Mouse (Mus musculus) embryonic facial prominence, embryonic 12.5 days (tissue): Measurements from ENCODE around the gene Krtap29-1. TPM values are rescaled to one million over a fixed set of nuclear protein-coding genes. Genes with fewer than 3 reads are reported as not detected.

Experiments
- ATAC-seq: fragments of 200-750 bp; cut with Nextera tagmentation; 2 replicates; pipeline ENCODE4 v1.8.0; 2017; ENCODE audit not compliant: insufficient number of reproducible peaks, insufficient read depth, low FRiP score, low TSS enrichment
- H3K27ac ChIP-seq: fragments of 300-500 bp; sonication (generic); 2 replicates; pipeline ENCODE4 v1.5.1; 2016; ENCODE audit warnings: mild to moderate bottlenecking
- H3K27me3 ChIP-seq: fragments of 300-500 bp; sonication (generic); 2 replicates; pipeline ENCODE4 v1.6.1; 2016; ENCODE audit warnings: mild to moderate bottlenecking, moderate library complexity
- H3K36me3 ChIP-seq: fragments of 300-500 bp; sonication (generic); 2 replicates; pipeline ENCODE4 v1.6.1; 2016; ENCODE audit warnings: mild to moderate bottlenecking
- H3K4me1 ChIP-seq: fragments of 300-500 bp; sonication (generic); 2 replicates; pipeline ENCODE4 v1.6.1; 2016
- H3K4me2 ChIP-seq: fragments of 300-500 bp; sonication (generic); replicated peaks from 2 replicates; pipeline ENCODE4 v1.6.1; 2016; ENCODE audit warnings: mild to moderate bottlenecking, moderate library complexity
- H3K4me3 ChIP-seq: fragments of 300-500 bp; sonication (generic); 2 replicates; pipeline ENCODE4 v1.5.1; 2016; ENCODE audit warnings: mild to moderate bottlenecking
- H3K9ac ChIP-seq: fragments of 300-500 bp; sonication (generic); 2 replicates; pipeline ENCODE4 v1.6.1; 2016; ENCODE audit warnings: mild to moderate bottlenecking, moderate library complexity
- H3K9me3 ChIP-seq: fragments of 300-500 bp; sonication (generic); 2 replicates; pipeline ENCODE4 v1.6.1; 2016; ENCODE audit warnings: mild to moderate bottlenecking, moderate library complexity
- WGBS: fragments of 180-500 bp; shearing (Covaris S2); methylation state at CpG from one replicate; pipeline ENCODE4 v1.1.7; 2016; 5-methylcytosine and 5-hydroxymethylcytosine counted together
- polyA plus RNA-seq: library from polyadenylated mRNA; unstranded; fragments of >200 nt; fragmentation: Nextera tagmentation; extraction: Ambion mirVana; gene quantifications from 2 replicates; pipeline ENCODE4 v1.2.1, GENCODE M21; 2016

The Krtap29-1 gene
- not detected in 2 replicates for polyA plus RNA-seq

- Histone ChIP-seq H3K9me3 (no peaks in the 10 kb centered on the region), H3K36me3 (no peaks in the 10 kb centered on the region), H3K27me3 (0 out of 2 replicates have a peak, but pooled peaks cover 2% of the 10 kb centered on the region), H3K4me2 (no peak within 1 kb of the TSS), H3K27ac (no peak within 1 kb of the TSS), H3K4me1 (no peaks in the 10 kb centered on the region), H3K9ac (no peak within 1 kb of the TSS), H3K4me3 (no peak within 1 kb of the TSS)
- no peak for ATAC-seq
- 72% methylated on average over 5 of the region's 5 CpGs for WGBS
Measured at GRCm38 (mm10) chr11:99978953-99979352, at the start of gene Krtap29-1. Gene Krtap29-1 (minus strand): TSS chr11:99979053.

- ATAC-seq = no peak
- Histone ChIP-seq H3K9me3 (no peaks in the 10 kb centered on the region), H3K9ac (no peak overlapping the region), H3K4me3 (no peak overlapping the region), H3K4me1 (no peaks in the 10 kb centered on the region), H3K4me2 (no peak overlapping the region), H3K27me3 (no peaks in the 10 kb centered on the region), H3K27ac (no peak overlapping the region), H3K36me3 (no peaks in the 10 kb centered on the region)
- 81% methylated on average over 5 of the region's 5 CpGs for WGBS
Measured at GRCm38 (mm10) chr11:100021438-100021837, 42.6 kb upstream of the Krtap29-1 start.

GRCm38 (mm10) chr11:100019466-100019865 lies 40.6 kb upstream of the Krtap29-1 start:
- 93% methylated on average over 1 of the region's 1 CpGs for WGBS
- ATAC-seq = no peak
- no peaks in the 10 kb centered on the region for H3K9me3 ChIP-seq
- H3K4me2 ChIP-seq = no peak overlapping the region
- no peak overlapping the region for H3K9ac ChIP-seq
- H3K27me3 ChIP-seq = no peaks in the 10 kb centered on the region
- no peak overlapping the region for H3K4me3 ChIP-seq
- H3K36me3 ChIP-seq = no peaks in the 10 kb centered on the region
- no peak overlapping the region for H3K27ac ChIP-seq
- H3K4me1 ChIP-seq = no peaks in the 10 kb centered on the region

- ATAC-seq = no peak
- Histone ChIP-seq H3K4me3 (no peak within 1 kb of the TSS), H3K4me1 (no peaks in the 10 kb centered on the region), H3K9ac (no peak within 1 kb of the TSS), H3K36me3 (no peaks in the 10 kb centered on the region), H3K4me2 (no peak within 1 kb of the TSS), H3K27me3 (no peaks in the 10 kb centered on the region), H3K27ac (no peak within 1 kb of the TSS), H3K9me3 (no peaks in the 10 kb centered on the region)
- WGBS = 90% methylated on average over 4 of the region's 4 CpGs
Measured at GRCm38 (mm10) chr11:100016112-100016511, 37.3 kb upstream of the Krtap29-1 start, which contains the start of gene Krt33a. Gene Krt33a (minus strand): TSS chr11:100016212.

GRCm38 (mm10) chr11:100013691-100014171 lies 34.9 kb upstream of the Krtap29-1 start:
- WGBS = 73% methylated on average over 4 of the region's 4 CpGs

GRCm38 (mm10) chr11:100010682-100011081 lies 31.8 kb upstream of the Krtap29-1 start:
- no peaks in the 10 kb centered on the region for H3K36me3 ChIP-seq
- H3K4me2 ChIP-seq = no peak overlapping the region
- no peak overlapping the region for H3K27ac ChIP-seq
- no peak for ATAC-seq
- no peaks in the 10 kb centered on the region for H3K4me1 ChIP-seq
- no peak overlapping the region for H3K9ac ChIP-seq
- H3K4me3 ChIP-seq = no peak overlapping the region
- no peaks in the 10 kb centered on the region for H3K27me3 ChIP-seq
- no peaks in the 10 kb centered on the region for H3K9me3 ChIP-seq
- 78% methylated on average over 5 of the region's 5 CpGs for WGBS

More at GRCm38 (mm10) chr11:100013691-100014171, 34.9 kb upstream of the Krtap29-1 start:
- no peak overlapping the region for H3K4me2 ChIP-seq
- no peaks in the 10 kb centered on the region for H3K4me1 ChIP-seq
- H3K4me3 ChIP-seq = no peak overlapping the region
- no peaks in the 10 kb centered on the region for H3K36me3 ChIP-seq
- no peaks in the 10 kb centered on the region for H3K9me3 ChIP-seq
- no peak overlapping the region for H3K27ac ChIP-seq
- ATAC-seq = no peak
- no peaks in the 10 kb centered on the region for H3K27me3 ChIP-seq
- H3K9ac ChIP-seq = no peak overlapping the region

- Histone ChIP-seq H3K27ac (no peak overlapping the region), H3K4me3 (no peak overlapping the region), H3K9ac (no peak overlapping the region), H3K4me2 (no peak overlapping the region), H3K27me3 (no peaks in the 10 kb centered on the region), H3K36me3 (no peaks in the 10 kb centered on the region), H3K4me1 (no peaks in the 10 kb centered on the region), H3K9me3 (no peaks in the 10 kb centered on the region)
- WGBS = 88% methylated on average over 5 of the region's 5 CpGs
- no peak for ATAC-seq
Measured at GRCm38 (mm10) chr11:100008336-100008735, 29.5 kb upstream of the Krtap29-1 start.

- Histone ChIP-seq H3K4me2 (no peak overlapping the region), H3K27ac (no peak overlapping the region), H3K9ac (no peak overlapping the region), H3K4me1 (no peaks in the 10 kb centered on the region), H3K9me3 (no peaks in the 10 kb centered on the region), H3K27me3 (no peaks in the 10 kb centered on the region), H3K4me3 (no peak overlapping the region), H3K36me3 (no peaks in the 10 kb centered on the region)
- no peak for ATAC-seq
- WGBS = 53% methylated on average over 3 of the region's 3 CpGs
Measured at GRCm38 (mm10) chr11:100006624-100007023, 27.8 kb upstream of the Krtap29-1 start.

- no peak overlapping the region for H3K9ac ChIP-seq
- no peak overlapping the region for H3K27ac ChIP-seq
- no peak overlapping the region for H3K4me2 ChIP-seq
- no peaks in the 10 kb centered on the region for H3K27me3 ChIP-seq
- H3K4me1 ChIP-seq = no peaks in the 10 kb centered on the region
- H3K4me3 ChIP-seq = no peak overlapping the region
- ATAC-seq = no peak
- H3K36me3 ChIP-seq = no peaks in the 10 kb centered on the region
- 81% methylated on average over 8 of the region's 8 CpGs for WGBS
- H3K9me3 ChIP-seq = no peaks in the 10 kb centered on the region
Measured at GRCm38 (mm10) chr11:100005905-100006304, 27.1 kb upstream of the Krtap29-1 start.

GRCm38 (mm10) chr11:100004846-100005245 lies 26.0 kb upstream of the Krtap29-1 start:
- no peaks in the 10 kb centered on the region for H3K9me3 ChIP-seq
- no peak overlapping the region for H3K4me3 ChIP-seq
- no peak overlapping the region for H3K27ac ChIP-seq
- H3K27me3 ChIP-seq = no peaks in the 10 kb centered on the region
- H3K4me1 ChIP-seq = no peaks in the 10 kb centered on the region
- H3K4me2 ChIP-seq = no peak overlapping the region
- H3K36me3 ChIP-seq = no peaks in the 10 kb centered on the region
- ATAC-seq = no peak
- WGBS = 27% methylated on average over 6 of the region's 6 CpGs
- H3K9ac ChIP-seq = no peak overlapping the region

- ATAC-seq = no peak
- Histone ChIP-seq H3K4me1 (no peaks in the 10 kb centered on the region), H3K36me3 (no peaks in the 10 kb centered on the region), H3K9ac (no peak overlapping the region), H3K4me2 (no peak overlapping the region), H3K4me3 (no peak overlapping the region), H3K27me3 (peaks cover 10% of the 10 kb centered on the region; the same call in 1 of the 2 replicates), H3K27ac (no peak overlapping the region), H3K9me3 (no peaks in the 10 kb centered on the region)
- 88% methylated on average over 7 of the region's 7 CpGs for WGBS
Measured at GRCm38 (mm10) chr11:99999091-99999490, 20.2 kb upstream of the Krtap29-1 start.

GRCm38 (mm10) chr11:99994384-99994661 lies 15.5 kb upstream of the Krtap29-1 start:
- peaks cover 28% of the 10 kb centered on the region for H3K27me3 ChIP-seq
- H3K4me2 ChIP-seq = no peak overlapping the region
- no peak overlapping the region for H3K9ac ChIP-seq
- no peak overlapping the region for H3K4me3 ChIP-seq
- no peaks in the 10 kb centered on the region for H3K4me1 ChIP-seq
- H3K9me3 ChIP-seq = no peaks in the 10 kb centered on the region
- H3K27ac ChIP-seq = no peak overlapping the region
- whole genome bisulfite sequencing = 67% methylated on average over 4 of the region's 4 CpGs
- H3K36me3 ChIP-seq = no peaks in the 10 kb centered on the region
- ATAC-seq = no peak
